Mouse (Mus musculus) heart, postnatal 14 days (tissue): ENCODE data around the gene March5. TPM values are rescaled to one million over a fixed set of nuclear protein-coding genes. Genes with fewer than 3 reads are reported as not detected.
A peak's percentile ranks its signal among the peaks of the same experiment; 100 is the strongest.

ENCODE experiments used
- DNase-seq, 2 experiments: peaks; one replicate each; pipeline ENCODE4 v3.0.0; 2021 to 2022
- intact Hi-C: fragments of 180-260 bp; cut with DNase I; formaldehyde crosslinking; loops from one replicate; pipeline ENCODE4 v1.15.1; 2025
- total RNA-seq, 2 experiments: library from RNA; stranded (reverse); gene quantifications; 2 replicates each; pipeline ENCODE4 v1.2.3; 2021

Gene March5
- total RNA-seq, 2 experiments from 2014 or later = 83.4 to 84.3 TPM

- intact Hi-C loops = no loop called here
Observed at GRCm38 (mm10) chr19:37252104-37252503, 44.8 kb downstream of the March5 start.

GRCm38 (mm10) chr19:37255321-37255720 lies 48.0 kb downstream of the March5 start:
- intact Hi-C loops = no loop called here

More at GRCm38 (mm10) chr19:37252104-37252503, 44.8 kb downstream of the March5 start:
- no peak for DNase-seq

GRCm38 (mm10) chr19:37262389-37262788 lies 55.0 kb downstream of the March5 start:
- no peak for DNase-seq
- intact Hi-C loops = no loop called here

More at GRCm38 (mm10) chr19:37255321-37255720, 48.0 kb downstream of the March5 start:
- no peak for DNase-seq

GRCm38 (mm10) chr19:37263566-37263942 lies 56.2 kb downstream of the March5 start:
- DNase-seq = no peak
- intact Hi-C loops = no loop called here

- intact Hi-C loops = no loop called here
- DNase-seq = peak; percentile 43 to 61
Observed at GRCm38 (mm10) chr19:37263943-37264897, 56.9 kb downstream of the March5 start.

- DNase-seq = peak; percentile 92 to 96
- intact Hi-C loops = loop anchor here (1.0 kb wide), 1 partner anchor 215 kb away; no protein-coding TSS in a partner anchor
Observed at GRCm38 (mm10) chr19:37265333-37266103, 58.2 kb downstream of the March5 start.

GRCm38 (mm10) chr19:37269106-37269505 lies 61.8 kb downstream of the March5 start:
- no peak for DNase-seq
- intact Hi-C loops = no loop called here

Other genes starting within 250 kb of the March5 start
- 10 to 100 TPM; 62.6 to 76.8 TPM for gene Cpeb3, start 1.1 kb downstream of the March5 start, total RNA-seq
- 10 to 100 TPM; 82.9 to 86.3 TPM for gene Ide, start 130.3 kb downstream of the March5 start, total RNA-seq
- gene Kif11, start 168.9 kb downstream of the March5 start, total RNA-seq = 1 to 10 TPM; 3.4 to 6.5 TPM
- 1 to 10 TPM; 4.5 to 4.6 TPM for gene Hhex, start 227.3 kb downstream of the March5 start, total RNA-seq